Mouse (Mus musculus): ENCODE measurements around the gene Rbm47. TPM values are rescaled to one million over a fixed set of nuclear protein-coding genes. Genes with fewer than 3 reads are reported as not detected.
A peak's percentile ranks its signal among the peaks of the same experiment; 100 is the strongest.

The Rbm47 gene
- polyA plus RNA-seq, 1 experiment from 2014 or later = 10.4 TPM

DNA sequence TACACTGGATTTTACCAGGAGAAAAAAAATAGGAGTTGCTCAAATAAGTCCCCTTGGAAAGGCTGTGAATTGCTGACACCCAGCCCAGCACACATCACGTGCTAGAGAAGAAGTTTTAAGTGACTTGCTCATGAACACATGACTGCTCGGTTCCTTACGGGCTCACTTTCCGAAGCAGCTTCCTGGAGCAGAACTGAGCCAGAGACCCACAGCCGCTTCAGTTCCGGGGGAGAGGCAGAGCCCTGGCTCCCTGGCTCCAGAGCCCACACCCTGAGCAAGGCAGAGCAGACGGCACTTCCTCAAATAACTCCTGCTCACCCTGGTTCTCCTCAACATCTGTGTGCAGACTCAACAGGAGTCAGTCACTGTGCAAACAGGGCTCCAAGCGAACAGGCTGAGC, 60.9 kb downstream of the Rbm47 start:
- Histone ChIP-seq H3K27me3 (replicated peaks; ENCODE audit: control insufficient read depth, insufficient read depth, low read length) (no peaks in the 10 kb centered on the region), H3K36me3 (ENCODE audit: control insufficient read depth, insufficient read depth, low read length) (no peaks in the 10 kb centered on the region), H3K27ac (replicated peaks; ENCODE audit: low read depth, low read length) (no peak overlapping the region), H3K4me3 (ENCODE audit: low read depth, low read length) (no peak overlapping the region), H3K9me3 (ENCODE audit: control insufficient read depth, low read length) (no peaks in the 10 kb centered on the region), H3K4me2 (ENCODE audit: low read depth, low read length) (no peak overlapping the region), H3K9ac (ENCODE audit: low read depth, low read length) (no peak overlapping the region), H3K4me1 (ENCODE audit: control insufficient read depth, insufficient read depth, low read length) (no peaks in the 10 kb centered on the region)
- WGBS = 64% methylated on average over 8 of the region's 8 CpGs
- ATAC-seq (ENCODE audit: low read depth) (peak; percentile 12; the same call in 1 of the 2 replicates), DNase-seq (ENCODE audit: low spot score) (peak; percentile 37)

DNA sequence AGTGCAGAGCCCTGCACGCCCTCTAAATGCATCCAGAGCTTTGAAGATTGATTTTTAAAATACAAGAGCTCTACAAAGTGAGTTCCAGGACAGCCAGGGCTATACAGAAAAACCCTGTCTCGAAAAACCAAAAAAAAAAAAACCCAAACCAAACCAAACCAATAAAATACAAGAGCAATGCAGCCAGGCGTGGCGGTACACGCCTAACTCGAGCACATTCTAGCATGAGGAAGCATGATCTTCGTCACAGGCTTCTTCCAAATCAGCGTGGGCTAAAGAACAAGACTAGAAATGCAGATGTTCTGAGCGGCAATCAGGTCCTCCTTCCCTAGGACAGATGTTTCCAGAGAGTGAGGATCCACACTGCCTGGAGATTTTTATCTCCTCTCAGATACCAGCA, 66.5 kb downstream of the Rbm47 start:
- WGBS = 81% methylated on average over 9 of the region's 9 CpGs
- no peaks in the 10 kb centered on the region for H3K36me3 ChIP-seq (ENCODE audit: control insufficient read depth, insufficient read depth, low read length)

DNA sequence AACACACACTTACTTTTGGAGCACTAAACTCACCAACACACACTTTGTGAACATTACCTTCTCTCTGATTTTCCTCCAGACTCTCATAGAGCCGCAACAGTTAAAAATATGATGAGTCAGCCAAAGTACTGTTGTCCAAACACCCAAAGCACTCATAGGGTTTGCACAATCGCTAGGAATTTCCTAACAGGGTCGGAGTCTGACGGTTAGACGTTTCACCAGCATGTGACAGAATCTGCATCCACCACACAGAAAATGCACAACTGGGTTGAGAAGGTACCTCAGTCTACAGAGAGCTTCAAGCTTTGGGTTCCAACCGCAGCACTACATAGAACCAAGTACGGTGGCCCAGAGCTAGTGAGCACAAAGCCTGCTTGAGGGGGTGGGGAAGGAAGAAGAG, 67.0 kb downstream of the Rbm47 start:
- Histone ChIP-seq H3K9me3 (ENCODE audit: control insufficient read depth, low read length) (no peaks in the 10 kb centered on the region), H3K27ac (replicated peaks; ENCODE audit: low read depth, low read length) (no peak overlapping the region), H3K4me3 (ENCODE audit: low read depth, low read length) (no peak overlapping the region), H3K4me2 (ENCODE audit: low read depth, low read length) (no peak overlapping the region), H3K4me1 (ENCODE audit: control insufficient read depth, insufficient read depth, low read length) (no peaks in the 10 kb centered on the region), H3K36me3 (ENCODE audit: control insufficient read depth, insufficient read depth, low read length) (no peaks in the 10 kb centered on the region), H3K27me3 (replicated peaks; ENCODE audit: control insufficient read depth, insufficient read depth, low read length) (no peaks in the 10 kb centered on the region), H3K9ac (ENCODE audit: low read depth, low read length) (no peak overlapping the region)
- ATAC-seq (ENCODE audit: low read depth) (no peak), DNase-seq (ENCODE audit: low spot score) (no peak)
- WGBS = 83% methylated on average over 7 of the region's 7 CpGs

More for the DNA sequence above, 66.5 kb downstream of the Rbm47 start:
- no peaks in the 10 kb centered on the region for H3K9me3 ChIP-seq (ENCODE audit: control insufficient read depth, low read length)
- ATAC-seq (ENCODE audit: low read depth) (no peak), DNase-seq (ENCODE audit: low spot score) (no peak)
- no peaks in the 10 kb centered on the region for H3K4me1 ChIP-seq (ENCODE audit: control insufficient read depth, insufficient read depth, low read length)
- H3K4me2 ChIP-seq (ENCODE audit: low read depth, low read length) = no peak overlapping the region
- no peaks in the 10 kb centered on the region for H3K27me3 ChIP-seq (replicated peaks; ENCODE audit: control insufficient read depth, insufficient read depth, low read length)
- no peak overlapping the region for H3K4me3 ChIP-seq (ENCODE audit: low read depth, low read length)
- H3K9ac ChIP-seq (ENCODE audit: low read depth, low read length) = no peak overlapping the region
- no peak overlapping the region for H3K27ac ChIP-seq (replicated peaks; ENCODE audit: low read depth, low read length)

DNA sequence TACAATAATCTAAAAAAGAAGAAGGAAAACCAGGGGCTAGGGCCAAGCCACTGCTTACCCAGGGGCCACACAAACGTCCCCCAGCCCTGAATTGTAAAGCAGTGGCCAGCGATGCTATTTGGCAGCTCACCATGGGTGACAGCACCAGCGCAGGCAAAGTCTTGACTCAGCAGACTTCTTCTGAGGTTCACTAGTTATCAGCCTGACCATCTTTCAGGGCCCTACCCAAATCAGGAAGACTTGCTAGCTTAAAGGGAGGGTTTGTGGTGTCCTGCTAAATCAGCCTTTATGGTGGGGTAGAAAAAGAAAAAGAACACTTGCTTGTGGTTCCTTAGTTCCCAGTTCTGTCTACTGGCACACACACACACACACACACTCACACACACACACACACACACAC, 67.6 kb downstream of the Rbm47 start:
- ATAC-seq (ENCODE audit: low read depth) (no peak), DNase-seq (ENCODE audit: low spot score) (no peak)
- Histone ChIP-seq H3K4me1 (ENCODE audit: control insufficient read depth, insufficient read depth, low read length) (no peaks in the 10 kb centered on the region), H3K36me3 (ENCODE audit: control insufficient read depth, insufficient read depth, low read length) (no peaks in the 10 kb centered on the region), H3K4me3 (ENCODE audit: low read depth, low read length) (no peak overlapping the region), H3K9ac (ENCODE audit: low read depth, low read length) (no peak overlapping the region), H3K4me2 (ENCODE audit: low read depth, low read length) (no peak overlapping the region), H3K27me3 (replicated peaks; ENCODE audit: control insufficient read depth, insufficient read depth, low read length) (no peaks in the 10 kb centered on the region), H3K27ac (replicated peaks; ENCODE audit: low read depth, low read length) (no peak overlapping the region), H3K9me3 (ENCODE audit: control insufficient read depth, low read length) (no peaks in the 10 kb centered on the region)
- 84% methylated on average over 3 of the region's 3 CpGs for WGBS

DNA sequence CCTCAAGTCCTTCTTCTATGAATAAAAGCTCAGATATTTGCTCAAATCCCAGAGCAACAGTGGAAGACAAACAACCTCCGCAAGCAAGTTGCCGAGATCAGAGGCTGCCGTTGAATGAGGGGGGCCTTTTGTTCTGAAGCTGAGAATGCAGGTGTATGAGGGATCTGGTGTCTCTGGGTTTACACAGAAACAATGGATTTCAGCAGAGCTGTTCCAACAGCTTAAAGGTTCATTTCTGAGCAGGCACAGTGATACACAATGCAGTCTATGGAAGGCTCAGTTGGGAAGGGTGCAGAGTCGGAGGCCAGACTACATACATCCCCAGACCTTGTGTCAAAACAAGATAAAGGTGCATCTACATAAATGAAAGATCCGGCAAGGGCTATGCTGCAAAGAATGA, 69.5 kb downstream of the Rbm47 start:
- ATAC-seq (ENCODE audit: low read depth) = peak; percentile 73; the same call in 1 of the 2 replicates
- WGBS = 69% methylated on average over 5 of the region's 5 CpGs

DNA sequence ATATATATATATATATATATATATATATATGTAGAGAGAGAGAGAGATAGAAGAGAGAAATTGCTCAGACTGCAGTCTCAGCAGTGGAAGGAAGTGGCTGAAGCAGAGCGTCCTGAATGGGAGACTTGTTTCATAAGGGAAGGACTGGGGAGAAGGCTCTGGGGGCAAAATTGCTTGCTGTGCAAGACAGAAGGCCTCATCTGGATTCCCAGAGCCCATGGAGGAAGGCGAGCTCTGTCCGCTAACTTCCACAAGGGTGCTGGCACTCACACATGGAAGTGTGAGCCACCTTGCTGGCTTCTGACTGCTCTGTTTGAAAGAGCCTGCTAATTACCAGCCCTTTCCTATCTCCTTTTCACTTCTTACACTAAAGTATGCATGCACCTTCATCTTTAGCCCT, 70.1 kb downstream of the Rbm47 start:
- no peak overlapping the region for H3K4me3 ChIP-seq (ENCODE audit: low read depth, low read length)
- no peaks in the 10 kb centered on the region for H3K9me3 ChIP-seq (ENCODE audit: control insufficient read depth, low read length)
- H3K27me3 ChIP-seq (replicated peaks; ENCODE audit: control insufficient read depth, insufficient read depth, low read length) = no peaks in the 10 kb centered on the region
- no peak overlapping the region for H3K27ac ChIP-seq (replicated peaks; ENCODE audit: low read depth, low read length)
- no peaks in the 10 kb centered on the region for H3K4me1 ChIP-seq (ENCODE audit: control insufficient read depth, insufficient read depth, low read length)
- ATAC-seq (ENCODE audit: low read depth) = no peak
- no peaks in the 10 kb centered on the region for H3K36me3 ChIP-seq (ENCODE audit: control insufficient read depth, insufficient read depth, low read length)
- DNase-seq (ENCODE audit: low spot score) = no peak
- H3K9ac ChIP-seq (ENCODE audit: low read depth, low read length) = no peak overlapping the region
- H3K4me2 ChIP-seq (ENCODE audit: low read depth, low read length) = no peak overlapping the region
- WGBS = 74% methylated on average over 3 of the region's 3 CpGs

More for the DNA sequence above, 69.5 kb downstream of the Rbm47 start:
- H3K9ac ChIP-seq (ENCODE audit: low read depth, low read length) = no peak overlapping the region
- H3K4me1 ChIP-seq (ENCODE audit: control insufficient read depth, insufficient read depth, low read length) = no peaks in the 10 kb centered on the region
- H3K4me2 ChIP-seq (ENCODE audit: low read depth, low read length) = no peak overlapping the region
- no peaks in the 10 kb centered on the region for H3K27me3 ChIP-seq (replicated peaks; ENCODE audit: control insufficient read depth, insufficient read depth, low read length)
- H3K27ac ChIP-seq (replicated peaks; ENCODE audit: low read depth, low read length) = no peak overlapping the region
- peak; percentile 52 for DNase-seq (ENCODE audit: low spot score)
- H3K9me3 ChIP-seq (ENCODE audit: control insufficient read depth, low read length) = no peaks in the 10 kb centered on the region
- no peak overlapping the region for H3K4me3 ChIP-seq (ENCODE audit: low read depth, low read length)
- no peaks in the 10 kb centered on the region for H3K36me3 ChIP-seq (ENCODE audit: control insufficient read depth, insufficient read depth, low read length)

DNA sequence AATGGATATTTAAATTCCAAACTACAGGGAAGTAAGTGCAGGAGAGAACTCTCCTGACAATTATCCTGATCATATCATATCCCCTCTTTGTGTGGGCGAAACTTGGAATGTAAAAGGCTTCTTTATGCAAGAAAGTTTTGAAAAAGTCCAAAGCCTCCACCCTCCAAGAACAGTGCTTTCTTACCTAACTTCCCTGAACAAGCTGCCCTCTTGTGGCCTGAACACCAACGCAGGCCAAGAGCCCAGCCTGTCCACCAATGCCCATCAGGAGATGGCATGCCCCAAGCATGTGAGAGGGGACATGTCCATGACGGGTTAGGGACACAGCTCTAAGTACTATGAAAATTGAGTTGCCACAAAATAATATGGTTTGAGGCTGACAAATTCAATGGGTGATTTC, 71.3 kb downstream of the Rbm47 start:
- ATAC-seq (ENCODE audit: low read depth) (no peak), DNase-seq (ENCODE audit: low spot score) (peak; percentile 35)
- Histone ChIP-seq H3K9ac (ENCODE audit: low read depth, low read length) (no peak overlapping the region), H3K36me3 (ENCODE audit: control insufficient read depth, insufficient read depth, low read length) (no peaks in the 10 kb centered on the region), H3K9me3 (ENCODE audit: control insufficient read depth, low read length) (no peaks in the 10 kb centered on the region), H3K27ac (replicated peaks; ENCODE audit: low read depth, low read length) (no peak overlapping the region), H3K4me2 (ENCODE audit: low read depth, low read length) (no peak overlapping the region), H3K4me3 (ENCODE audit: low read depth, low read length) (no peak overlapping the region), H3K27me3 (replicated peaks; ENCODE audit: control insufficient read depth, insufficient read depth, low read length) (no peaks in the 10 kb centered on the region), H3K4me1 (ENCODE audit: control insufficient read depth, insufficient read depth, low read length) (no peaks in the 10 kb centered on the region)
- 60% methylated on average over 3 of the region's 3 CpGs for WGBS

DNA sequence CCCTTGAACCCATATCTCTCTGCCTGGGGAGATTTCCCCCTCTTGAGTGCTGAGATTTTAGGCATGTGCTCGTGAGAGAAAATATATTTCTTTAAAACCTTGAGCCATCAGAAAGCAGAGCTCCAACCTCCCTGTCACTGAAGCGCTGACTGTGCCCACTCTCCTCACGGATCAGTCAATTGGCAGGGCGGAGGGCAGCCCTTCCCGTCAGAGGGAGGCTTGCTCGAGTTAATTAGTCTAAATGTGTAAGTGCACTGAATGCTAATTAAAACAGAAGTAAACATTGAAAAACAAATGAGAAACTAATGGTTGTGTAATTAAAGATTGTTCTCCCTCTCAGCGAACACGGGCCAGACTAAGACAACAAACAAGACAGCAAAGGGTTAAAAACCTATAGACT, 72.6 kb downstream of the Rbm47 start:
- Histone ChIP-seq H3K4me2 (ENCODE audit: low read depth, low read length) (no peak overlapping the region), H3K9ac (ENCODE audit: low read depth, low read length) (no peak overlapping the region), H3K36me3 (ENCODE audit: control insufficient read depth, insufficient read depth, low read length) (no peaks in the 10 kb centered on the region), H3K4me3 (ENCODE audit: low read depth, low read length) (no peak overlapping the region), H3K27ac (replicated peaks; ENCODE audit: low read depth, low read length) (no peak overlapping the region), H3K4me1 (ENCODE audit: control insufficient read depth, insufficient read depth, low read length) (no peaks in the 10 kb centered on the region), H3K27me3 (replicated peaks; ENCODE audit: control insufficient read depth, insufficient read depth, low read length) (no peaks in the 10 kb centered on the region), H3K9me3 (ENCODE audit: control insufficient read depth, low read length) (no peaks in the 10 kb centered on the region)
- WGBS = 76% methylated on average over 8 of the region's 8 CpGs
- no peak for DNase-seq (ENCODE audit: low spot score)
- ATAC-seq (ENCODE audit: low read depth) = no peak

DNA sequence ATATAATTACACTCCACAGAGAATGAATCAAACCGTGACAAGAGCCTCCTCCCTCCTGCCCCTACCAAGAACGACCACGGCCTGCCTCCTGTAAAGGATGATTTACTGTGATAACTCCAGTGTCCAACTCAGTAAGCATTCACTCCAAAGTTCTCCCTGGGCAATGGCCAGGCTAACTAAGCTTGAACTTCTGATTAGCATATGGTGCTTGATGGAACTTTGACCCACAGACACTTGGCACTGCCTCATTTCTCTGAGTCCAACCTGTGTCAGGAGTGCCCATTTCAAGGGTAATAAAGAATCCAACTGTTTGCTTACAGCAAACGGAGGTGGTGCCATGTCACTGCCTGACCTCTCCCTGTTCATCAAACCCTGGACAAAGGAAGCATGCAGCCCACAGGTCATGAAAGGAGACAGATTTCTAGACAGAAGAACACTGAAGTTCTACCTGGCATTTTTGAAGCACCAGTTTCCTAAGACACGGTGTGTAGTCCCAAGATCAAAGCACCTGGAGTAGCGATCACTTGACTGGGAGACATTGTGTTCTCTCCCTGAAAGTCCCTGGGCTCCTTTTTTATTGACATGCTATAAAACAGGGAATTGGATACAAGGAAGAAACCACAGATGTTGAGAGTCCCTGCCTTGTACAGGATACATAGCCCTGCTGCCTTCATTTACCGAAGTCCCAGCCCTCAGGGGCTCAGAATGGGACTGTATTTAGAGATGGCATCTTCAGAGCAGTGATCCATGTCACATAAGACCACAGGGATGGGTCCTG, 74.6 kb downstream of the Rbm47 start:
- DNase-seq (ENCODE audit: low spot score) (no peak), ATAC-seq (ENCODE audit: low read depth) (no peak)
- Histone ChIP-seq H3K4me1 (ENCODE audit: control insufficient read depth, insufficient read depth, low read length) (no peaks in the 10 kb centered on the region), H3K36me3 (ENCODE audit: control insufficient read depth, insufficient read depth, low read length) (no peaks in the 10 kb centered on the region), H3K4me3 (ENCODE audit: low read depth, low read length) (no peak overlapping the region), H3K9me3 (ENCODE audit: control insufficient read depth, low read length) (no peaks in the 10 kb centered on the region), H3K27me3 (replicated peaks; ENCODE audit: control insufficient read depth, insufficient read depth, low read length) (no peaks in the 10 kb centered on the region), H3K27ac (replicated peaks; ENCODE audit: low read depth, low read length) (no peak overlapping the region), H3K4me2 (ENCODE audit: low read depth, low read length) (no peak overlapping the region), H3K9ac (ENCODE audit: low read depth, low read length) (no peak overlapping the region)
- WGBS = 71% methylated on average over 7 of the region's 7 CpGs
